Mouse (Mus musculus) megakaryocyte, adult 5-6 weeks (primary cell): ENCODE measurements at regions not wholly inside any gene's neighbourhood (a gene's known extent, or its start where the extent isn't known, plus 50 kb on each side); places are given as distances from the start of the nearest gene placed in this dataset.

Source experiments
- ATAC-seq: 2 replicates; pipeline ENCODE4 v1.8.0; 2016; ENCODE audit warnings: mild to moderate bottlenecking, inconsistent platforms; ENCODE audit not compliant: poor library complexity, severe bottlenecking

DNA sequence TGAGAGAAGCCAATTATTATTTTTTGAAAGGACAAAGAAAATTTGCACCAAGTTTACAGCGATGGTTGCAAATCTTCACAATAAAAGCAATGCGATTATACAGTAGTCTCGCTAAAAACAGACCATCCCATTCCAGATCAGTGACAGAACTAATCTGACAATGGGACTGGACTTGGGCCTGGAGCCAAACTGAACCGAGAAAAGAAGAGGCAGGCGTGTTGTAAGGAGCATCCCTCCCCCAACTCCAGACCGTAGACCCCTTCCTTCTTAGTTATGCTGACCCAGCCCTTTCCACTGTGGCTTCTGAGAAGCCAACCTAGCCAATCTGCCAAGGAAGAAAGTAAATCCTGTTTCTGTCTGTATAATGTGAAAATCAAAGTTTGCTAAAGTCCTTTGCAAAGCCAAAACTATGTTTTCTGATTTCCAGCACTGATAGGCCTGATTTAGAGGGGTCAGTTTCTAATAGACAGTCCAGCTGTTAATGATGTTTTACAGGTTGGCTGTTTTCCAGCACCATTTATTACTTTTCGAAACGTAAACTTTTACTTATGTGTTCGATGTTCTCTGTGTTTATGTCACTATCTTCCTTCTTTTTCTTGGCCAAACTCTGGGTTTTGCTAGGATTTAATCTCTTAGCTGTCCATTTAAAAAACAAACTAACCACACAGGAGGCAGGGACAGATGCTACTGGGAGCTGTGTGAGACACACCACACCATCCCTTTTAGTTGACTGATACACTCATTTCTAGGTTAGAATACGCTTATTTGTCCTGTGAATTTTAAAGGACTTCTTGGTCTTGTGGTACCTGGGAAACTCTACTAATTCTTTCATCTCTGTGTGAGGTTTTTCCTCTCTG is 301.5 kb downstream of the Lmo7 start:
- ATAC-seq: no peak

DNA sequence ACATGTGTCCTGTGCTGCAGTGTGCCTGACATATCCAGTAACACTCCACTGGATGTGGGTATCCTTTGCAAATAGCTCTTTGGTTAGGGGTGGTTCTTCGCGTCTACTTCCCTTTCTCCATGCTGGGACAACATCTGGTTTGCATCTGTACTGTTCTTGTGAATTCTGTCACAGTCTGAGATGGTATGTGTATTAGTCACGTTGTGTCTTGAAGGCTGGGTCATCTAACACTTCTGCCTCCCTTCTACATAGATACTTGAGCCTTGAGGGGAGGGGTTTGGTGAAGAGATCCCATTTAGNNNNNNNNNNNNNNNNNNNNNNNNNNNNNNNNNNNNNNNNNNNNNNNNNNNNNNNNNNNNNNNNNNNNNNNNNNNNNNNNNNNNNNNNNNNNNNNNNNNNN is 294.9 kb downstream of the Lmo7 start:
- no peak for ATAC-seq

DNA sequence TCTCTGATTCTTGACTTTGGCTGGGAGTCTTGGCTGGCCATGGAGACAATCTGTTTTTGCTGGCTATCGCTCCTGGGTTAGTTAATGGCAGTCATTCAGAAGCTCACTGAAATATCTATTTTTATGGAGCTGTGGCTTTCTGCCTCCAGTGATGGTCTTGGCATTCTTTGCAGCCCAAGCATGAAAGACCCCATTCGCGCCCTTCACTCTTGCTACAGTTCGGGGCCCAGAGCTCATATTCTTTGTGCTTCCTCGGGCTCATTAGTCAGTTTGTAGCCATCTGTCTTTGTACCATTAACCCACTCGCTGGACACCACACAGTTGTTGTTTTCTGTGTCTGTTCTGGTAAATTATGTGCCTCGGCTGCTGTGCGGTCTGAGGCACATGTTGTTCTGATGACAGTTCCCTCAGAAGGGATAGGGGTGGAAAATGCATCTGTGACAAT is 290.4 kb downstream of the Lmo7 start:
- ATAC-seq: no peak

GRCm38 (mm10) chr14:102019320-102019719 is 289.6 kb downstream of the Lmo7 start:
- no peak for ATAC-seq

- ATAC-seq: no peak
Observed at GRCm38 (mm10) chr14:102016572-102016971, 286.8 kb downstream of the Lmo7 start.

GRCm38 (mm10) chr14:102014976-102015603 is 285.3 kb downstream of the Lmo7 start:
- no peak for ATAC-seq

DNA sequence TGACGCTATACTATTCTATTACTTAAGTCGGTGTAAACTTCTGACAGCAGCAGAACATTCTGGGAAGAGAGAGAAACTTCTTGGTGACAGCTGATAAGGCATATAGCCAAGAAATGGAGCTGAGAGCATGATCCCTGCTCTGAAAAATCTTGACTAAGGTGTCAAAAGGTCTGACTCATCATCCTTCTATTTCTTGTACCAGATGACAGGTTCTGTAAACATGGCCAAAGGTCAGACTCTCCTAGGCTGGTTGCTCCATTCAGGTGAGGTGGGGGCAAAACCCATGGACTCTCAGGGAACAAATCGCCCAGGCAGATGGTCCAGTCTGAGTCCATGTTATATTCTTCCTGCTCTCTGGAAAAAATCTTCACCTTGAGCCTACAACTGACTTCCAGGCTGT is 283.5 kb downstream of the Lmo7 start:
- ATAC-seq: no peak

DNA sequence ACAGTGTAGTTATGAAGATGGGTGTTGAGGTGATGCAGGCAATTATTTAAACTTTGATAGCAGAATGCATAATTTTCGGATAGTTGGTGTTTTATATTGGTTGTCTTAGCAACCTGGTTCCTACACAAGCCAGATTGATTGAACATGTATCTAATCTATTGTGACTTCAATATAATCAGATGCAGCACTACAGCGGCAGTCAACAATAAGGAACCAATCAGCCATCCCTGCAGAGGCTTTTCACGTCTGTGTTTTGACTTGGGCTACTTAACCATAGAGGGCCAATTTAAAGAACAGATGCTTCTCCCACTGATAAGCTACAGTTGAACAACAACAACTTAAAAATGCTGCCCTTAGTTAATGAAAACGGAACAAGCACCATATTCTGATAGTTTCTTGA is 267.8 kb downstream of the Lmo7 start:
- ATAC-seq: no peak

DNA sequence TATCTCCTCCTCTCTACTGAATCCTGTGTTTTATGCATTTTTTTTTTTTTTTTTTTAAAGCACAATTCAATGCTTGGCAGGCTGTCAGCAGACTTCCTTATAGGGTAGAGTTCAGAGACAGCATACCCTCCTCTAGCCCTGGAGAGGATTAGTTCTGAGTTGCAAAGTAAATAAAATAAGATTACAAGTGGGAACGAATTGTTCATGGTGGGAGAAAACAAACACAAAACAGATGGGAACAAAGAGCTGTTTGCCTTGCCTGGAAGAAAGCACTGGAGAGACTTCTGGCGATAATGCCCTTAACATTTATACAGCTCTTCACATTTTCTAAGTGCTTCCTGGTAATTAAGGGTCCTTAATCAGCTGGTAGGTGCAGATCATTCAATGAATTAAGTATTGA is 254.6 kb downstream of the Lmo7 start:
- ATAC-seq: no peak
